Mouse (Mus musculus) forebrain, embryonic 16.5 days (tissue): ENCODE measurements around the gene Lmo4. TPM values are rescaled to one million over a fixed set of nuclear protein-coding genes. Genes with fewer than 3 reads are reported as not detected.
A peak's percentile ranks its signal among the peaks of the same experiment; 100 is the strongest.

ENCODE experiments used
- ATAC-seq: fragments of 200-750 bp; cut with Nextera tagmentation; 2 replicates; pipeline ENCODE4 v1.8.0; 2017; ENCODE audit warnings: mild to moderate bottlenecking, moderate library complexity
- H3K27ac ChIP-seq: fragments of 300-500 bp; sonication (generic); 2 replicates; pipeline ENCODE4 v1.5.1; 2014; ENCODE audit warnings: low read length, control low read depth
- H3K27me3 ChIP-seq: fragments of 300-500 bp; sonication (generic); replicated peaks from 2 replicates; pipeline ENCODE4 v1.6.1; 2014; ENCODE audit warnings: low read length; ENCODE audit not compliant: control insufficient read depth, insufficient read depth
- H3K36me3 ChIP-seq: fragments of 300-500 bp; sonication (generic); 2 replicates; pipeline ENCODE4 v1.6.1; 2014; ENCODE audit not compliant: control insufficient read depth, insufficient read depth
- H3K4me1 ChIP-seq: fragments of 300-500 bp; sonication (generic); replicated peaks from 2 replicates; pipeline ENCODE4 v1.6.1; 2014; ENCODE audit warnings: low read length; ENCODE audit not compliant: control insufficient read depth, insufficient read depth
- H3K4me2 ChIP-seq: fragments of 300-500 bp; sonication (generic); 2 replicates; pipeline ENCODE4 v1.6.1; 2014; ENCODE audit warnings: mild to moderate bottlenecking, low read length, control low read depth
- H3K4me3 ChIP-seq: fragments of 300-500 bp; sonication (generic); replicated peaks from 2 replicates; pipeline ENCODE4 v1.5.1; 2014; ENCODE audit warnings: mild to moderate bottlenecking, low read length, control low read depth
- H3K9ac ChIP-seq: fragments of 300-500 bp; sonication (generic); replicated peaks from 2 replicates; pipeline ENCODE4 v1.6.1; 2014; ENCODE audit warnings: low read depth, low read length, control low read depth
- H3K9me3 ChIP-seq: fragments of 300-500 bp; sonication (generic); 2 replicates; pipeline ENCODE4 v1.6.1; 2016; ENCODE audit warnings: low read length; ENCODE audit not compliant: control insufficient read depth
- WGBS: fragments of 180-500 bp; shearing (Covaris S2); extraction: QIAGEN DNeasy Blood & Tissue Kit; methylation state at CpG from one replicate; pipeline ENCODE4 v1.1.7; 2014; 5-methylcytosine and 5-hydroxymethylcytosine counted together
- polyA plus RNA-seq: library from polyadenylated mRNA; unstranded; fragments of >200 nt; fragmentation: Nextera tagmentation; extraction: Ambion mirVana; gene quantifications from 2 replicates; pipeline ENCODE4 v1.2.1, GENCODE M21; 2015

Lmo4 gene
- polyA plus RNA-seq, 1 experiment from 2014 or later, result 186 TPM

- H3K27ac ChIP-seq, result peak overlapping the region; percentile 98
- H3K9ac ChIP-seq, result peak overlapping the region; percentile 96
- H3K9me3 ChIP-seq, result no peaks in the 10 kb centered on the region
- peaks cover 6% of the 10 kb centered on the region; the same call in 1 of the 2 replicates for H3K27me3 ChIP-seq
- ATAC-seq, result no peak
- H3K4me3 ChIP-seq, result peak overlapping the region; percentile 83
- peaks cover 15% of the 10 kb centered on the region for H3K4me1 ChIP-seq
- no peaks in the 10 kb centered on the region for H3K36me3 ChIP-seq
- WGBS, result 25% methylated on average over 3 of the region's 3 CpGs
- peak overlapping the region; percentile 88 for H3K4me2 ChIP-seq
Measured at GRCm38 (mm10) chr3:144206261-144206660, 1.2 kb upstream of the Lmo4 start.

- Histone ChIP-seq H3K36me3 (no peaks in the 10 kb centered on the region), H3K4me1 (peaks cover 21% of the 10 kb centered on the region), H3K9ac (peak overlapping the region; percentile 96), H3K27me3 (peaks cover 6% of the 10 kb centered on the region; the same call in 1 of the 2 replicates), H3K9me3 (no peaks in the 10 kb centered on the region), H3K27ac (peak overlapping the region; percentile 98), H3K4me3 (peak overlapping the region; percentile 83), H3K4me2 (peak overlapping the region; percentile 88)
- under 1% methylated on average over 60 of the region's 69 CpGs for WGBS
- ATAC-seq, result peak; percentile 94
Measured at GRCm38 (mm10) chr3:144205351-144206153, 532 bp upstream of the Lmo4 start.

GRCm38 (mm10) chr3:144203988-144204412, 1.0 kb downstream of the Lmo4 start:
- Histone ChIP-seq H3K9me3 (no peaks in the 10 kb centered on the region), H3K36me3 (no peaks in the 10 kb centered on the region), H3K4me3 (peak overlapping the region; percentile 83), H3K9ac (peak overlapping the region; percentile 96), H3K27ac (peak overlapping the region; percentile 98), H3K4me2 (peak overlapping the region; percentile 88), H3K27me3 (peaks cover 6% of the 10 kb centered on the region; the same call in 1 of the 2 replicates), H3K4me1 (peaks cover 35% of the 10 kb centered on the region)
- whole genome bisulfite sequencing, result under 1% methylated on average over 5 of the region's 5 CpGs
- ATAC-seq, result no peak

- no peaks in the 10 kb centered on the region for H3K36me3 ChIP-seq
- no peak for ATAC-seq
Measured at GRCm38 (mm10) chr3:144203259-144203987, 1.6 kb downstream of the Lmo4 start.

GRCm38 (mm10) chr3:144202574-144203258, 2.3 kb downstream of the Lmo4 start:
- Histone ChIP-seq H3K4me1 (peaks cover 48% of the 10 kb centered on the region), H3K4me3 (peak overlapping the region; percentile 83), H3K9me3 (no peaks in the 10 kb centered on the region), H3K27ac (peak overlapping the region; percentile 98), H3K9ac (peak overlapping the region; percentile 96), H3K36me3 (no peaks in the 10 kb centered on the region), H3K4me2 (peak overlapping the region; percentile 88), H3K27me3 (no peaks in the 10 kb centered on the region)
- no peak for ATAC-seq
- WGBS, result under 1% methylated on average over 13 of the region's 14 CpGs

More at GRCm38 (mm10) chr3:144203259-144203987, 1.6 kb downstream of the Lmo4 start:
- Histone ChIP-seq H3K4me1 (peaks cover 41% of the 10 kb centered on the region), H3K9me3 (no peaks in the 10 kb centered on the region), H3K4me2 (peak overlapping the region; percentile 88), H3K4me3 (peak overlapping the region; percentile 83), H3K9ac (peak overlapping the region; percentile 96), H3K27ac (peak overlapping the region; percentile 98), H3K27me3 (0 out of 2 replicates have a peak, but pooled peaks cover 3% of the 10 kb centered on the region)
- under 1% methylated on average over 15 of the region's 15 CpGs for WGBS

GRCm38 (mm10) chr3:144201794-144202573, 3.0 kb downstream of the Lmo4 start:
- peak overlapping the region; percentile 66 for H3K9ac ChIP-seq
- peaks cover 55% of the 10 kb centered on the region for H3K4me1 ChIP-seq
- WGBS, result 0% methylated on average over 61 of the region's 64 CpGs
- no peaks in the 10 kb centered on the region for H3K36me3 ChIP-seq
- ATAC-seq, result peak; percentile 37
- no peaks in the 10 kb centered on the region for H3K9me3 ChIP-seq
- H3K27me3 ChIP-seq, result no peaks in the 10 kb centered on the region
- peak overlapping the region; percentile 83 for H3K4me3 ChIP-seq
- peak overlapping the region; percentile 98 for H3K27ac ChIP-seq
- peak overlapping the region; percentile 88 for H3K4me2 ChIP-seq

- no peak overlapping the region for H3K9ac ChIP-seq
- H3K9me3 ChIP-seq, result no peaks in the 10 kb centered on the region
- H3K36me3 ChIP-seq, result peaks cover 18% of the 10 kb centered on the region
- no peak for ATAC-seq
- 80% methylated on average over 13 of the region's 13 CpGs for WGBS
- no peak overlapping the region for H3K27ac ChIP-seq
- H3K4me3 ChIP-seq, result no peak overlapping the region
- H3K27me3 ChIP-seq, result peaks cover 4% of the 10 kb centered on the region
- no peak overlapping the region for H3K4me2 ChIP-seq
- H3K4me1 ChIP-seq, result no peaks in the 10 kb centered on the region
Measured at GRCm38 (mm10) chr3:144185327-144186152, 19.5 kb downstream of the Lmo4 start.

- peaks cover 4% of the 10 kb centered on the region for H3K27me3 ChIP-seq
- 89% methylated on average over 4 of the region's 4 CpGs for WGBS
Measured at GRCm38 (mm10) chr3:144184918-144185317, 20.1 kb downstream of the Lmo4 start.

More at GRCm38 (mm10) chr3:144184918-144185317, 20.1 kb downstream of the Lmo4 start:
- Histone ChIP-seq H3K4me2 (no peak overlapping the region), H3K27ac (no peak overlapping the region), H3K9me3 (no peaks in the 10 kb centered on the region), H3K4me1 (no peaks in the 10 kb centered on the region), H3K36me3 (peaks cover 17% of the 10 kb centered on the region), H3K4me3 (no peak overlapping the region), H3K9ac (no peak overlapping the region)
- no peak for ATAC-seq
